Mouse (Mus musculus) forebrain, embryonic 16.5 days (tissue): ENCODE data around the gene Cadm1. TPM values are rescaled to one million over a fixed set of nuclear protein-coding genes. Genes with fewer than 3 reads are reported as not detected.
A peak's percentile ranks its signal among the peaks of the same experiment; 100 is the strongest.

Experiments
- ATAC-seq: fragments of 200-750 bp; cut with Nextera tagmentation; 2 replicates; pipeline ENCODE4 v1.8.0; 2017; ENCODE audit warnings: mild to moderate bottlenecking, moderate library complexity
- H3K27ac ChIP-seq: fragments of 300-500 bp; sonication (generic); 2 replicates; pipeline ENCODE4 v1.5.1; 2014; ENCODE audit warnings: low read length, control low read depth
- H3K27me3 ChIP-seq: fragments of 300-500 bp; sonication (generic); replicated peaks from 2 replicates; pipeline ENCODE4 v1.6.1; 2014; ENCODE audit warnings: low read length; ENCODE audit not compliant: control insufficient read depth, insufficient read depth
- H3K36me3 ChIP-seq: fragments of 300-500 bp; sonication (generic); 2 replicates; pipeline ENCODE4 v1.6.1; 2014; ENCODE audit not compliant: control insufficient read depth, insufficient read depth
- H3K4me1 ChIP-seq: fragments of 300-500 bp; sonication (generic); replicated peaks from 2 replicates; pipeline ENCODE4 v1.6.1; 2014; ENCODE audit warnings: low read length; ENCODE audit not compliant: control insufficient read depth, insufficient read depth
- H3K4me2 ChIP-seq: fragments of 300-500 bp; sonication (generic); 2 replicates; pipeline ENCODE4 v1.6.1; 2014; ENCODE audit warnings: mild to moderate bottlenecking, low read length, control low read depth
- H3K4me3 ChIP-seq: fragments of 300-500 bp; sonication (generic); replicated peaks from 2 replicates; pipeline ENCODE4 v1.5.1; 2014; ENCODE audit warnings: mild to moderate bottlenecking, low read length, control low read depth
- H3K9ac ChIP-seq: fragments of 300-500 bp; sonication (generic); replicated peaks from 2 replicates; pipeline ENCODE4 v1.6.1; 2014; ENCODE audit warnings: low read depth, low read length, control low read depth
- H3K9me3 ChIP-seq: fragments of 300-500 bp; sonication (generic); 2 replicates; pipeline ENCODE4 v1.6.1; 2016; ENCODE audit warnings: low read length; ENCODE audit not compliant: control insufficient read depth
- WGBS: fragments of 180-500 bp; shearing (Covaris S2); extraction: QIAGEN DNeasy Blood & Tissue Kit; methylation state at CpG from one replicate; pipeline ENCODE4 v1.1.7; 2014; 5-methylcytosine and 5-hydroxymethylcytosine counted together
- polyA plus RNA-seq: library from polyadenylated mRNA; unstranded; fragments of >200 nt; fragmentation: Nextera tagmentation; extraction: Ambion mirVana; gene quantifications from 2 replicates; pipeline ENCODE4 v1.2.1, GENCODE M21; 2015

The Cadm1 gene
- polyA plus RNA-seq, 1 experiment from 2014 or later = 256 TPM

DNA sequence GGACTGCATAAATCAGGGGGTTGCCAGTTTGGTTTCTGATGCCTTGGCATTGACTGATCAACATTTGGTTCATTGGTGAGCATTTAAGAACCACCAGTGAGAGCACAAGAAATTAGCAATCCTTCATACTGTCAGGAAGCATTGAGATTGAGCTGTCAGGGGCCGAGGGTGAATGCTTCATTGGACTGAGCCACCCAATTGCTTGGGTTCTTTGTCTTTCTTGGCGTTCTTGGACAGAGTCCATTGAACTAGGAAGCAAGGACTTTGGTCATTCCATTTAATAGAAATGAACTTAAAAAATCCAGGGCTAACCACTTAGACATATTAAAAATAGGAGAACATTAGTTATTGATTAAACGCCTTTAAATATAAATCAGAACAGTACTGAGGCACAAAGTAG lies 214.9 kb downstream of the Cadm1 start:
- WGBS = 55% methylated on average over 3 of the region's 3 CpGs
- no peaks in the 10 kb centered on the region for H3K9me3 ChIP-seq
- H3K4me3 ChIP-seq = no peak overlapping the region
- H3K27ac ChIP-seq = no peak overlapping the region
- ATAC-seq = no peak
- H3K4me1 ChIP-seq = peaks cover 10% of the 10 kb centered on the region; the same call in 1 of the 2 replicates
- H3K9ac ChIP-seq = no peak overlapping the region
- H3K4me2 ChIP-seq = no peak overlapping the region
- H3K36me3 ChIP-seq = no peaks in the 10 kb centered on the region
- no peaks in the 10 kb centered on the region for H3K27me3 ChIP-seq

DNA sequence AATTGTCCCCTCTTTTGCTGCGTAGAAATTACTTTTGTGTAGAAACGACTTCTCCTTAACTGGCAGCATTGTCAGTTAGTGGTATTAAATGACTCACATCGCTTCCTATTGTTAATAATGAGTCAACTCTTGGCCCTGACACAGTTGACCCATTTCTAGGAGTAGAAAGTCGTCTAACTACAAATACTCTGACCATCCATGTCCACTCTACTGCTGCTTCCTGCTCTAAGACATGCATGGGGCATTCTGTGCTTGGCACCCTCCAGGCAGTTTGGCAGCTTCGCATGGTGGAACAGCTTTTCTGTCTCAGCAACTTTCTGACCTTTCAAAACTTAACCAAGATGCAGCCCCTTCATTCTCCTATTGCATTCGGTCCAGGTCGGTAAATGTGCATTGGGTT lies 215.7 kb downstream of the Cadm1 start:
- Histone ChIP-seq H3K4me2 (no peak overlapping the region), H3K27ac (no peak overlapping the region), H3K4me1 (0 out of 2 replicates have a peak, but pooled peaks cover 3% of the 10 kb centered on the region), H3K9me3 (no peaks in the 10 kb centered on the region), H3K4me3 (no peak overlapping the region), H3K27me3 (no peaks in the 10 kb centered on the region), H3K9ac (no peak overlapping the region), H3K36me3 (no peaks in the 10 kb centered on the region)
- WGBS = 78% methylated on average over 7 of the region's 7 CpGs
- ATAC-seq = no peak

DNA sequence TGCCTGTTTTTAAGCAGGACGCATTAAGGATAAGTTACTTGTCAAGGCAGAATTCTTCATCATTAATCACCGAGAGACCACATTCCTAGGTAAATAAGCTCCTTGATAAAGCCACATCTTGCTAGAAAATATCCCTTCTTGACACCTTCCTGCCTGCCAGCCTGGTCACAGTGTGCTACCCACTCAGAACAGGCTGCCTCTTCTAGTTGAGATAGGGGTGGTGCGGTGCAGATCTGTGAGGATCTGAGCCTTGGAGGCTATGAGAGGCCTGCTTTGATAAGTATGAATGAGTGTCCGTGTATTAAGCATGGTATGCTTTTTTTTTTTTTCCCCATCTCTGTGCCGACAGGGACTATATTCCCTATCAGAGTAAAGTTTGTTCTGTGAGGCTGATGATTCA lies 219.2 kb downstream of the Cadm1 start:
- Histone ChIP-seq H3K4me2 (no peak overlapping the region), H3K36me3 (no peaks in the 10 kb centered on the region), H3K4me1 (peaks cover 19% of the 10 kb centered on the region)

DNA sequence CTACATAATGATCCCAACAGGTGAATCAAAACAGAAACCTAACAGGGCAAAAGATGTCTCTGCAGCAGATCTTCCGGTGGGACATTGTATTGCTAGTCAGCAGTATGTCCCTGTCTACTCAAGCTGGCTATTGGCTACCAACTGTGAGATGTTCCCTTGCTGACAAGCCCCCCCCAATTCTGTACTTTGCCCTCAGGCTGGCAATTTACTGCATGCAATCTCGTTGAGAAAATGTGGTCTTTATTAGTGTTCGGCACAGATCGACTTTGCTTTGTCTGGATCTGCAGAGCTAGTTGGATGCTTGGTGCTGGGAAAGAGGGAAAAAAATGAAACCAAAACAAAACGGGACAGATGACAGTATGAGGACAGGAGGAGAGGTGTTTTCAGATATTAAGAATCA lies 222.5 kb downstream of the Cadm1 start:
- no peak overlapping the region for H3K9ac ChIP-seq
- no peaks in the 10 kb centered on the region for H3K36me3 ChIP-seq
- H3K9me3 ChIP-seq = no peaks in the 10 kb centered on the region
- 37% methylated on average over 5 of the region's 5 CpGs for WGBS
- ATAC-seq = no peak
- no peak overlapping the region; the same call in 1 of the 2 replicates for H3K4me2 ChIP-seq
- H3K4me1 ChIP-seq = peaks cover 29% of the 10 kb centered on the region
- H3K27me3 ChIP-seq = no peaks in the 10 kb centered on the region
- H3K4me3 ChIP-seq = no peak overlapping the region
- no peak overlapping the region for H3K27ac ChIP-seq

More for the DNA sequence above, 219.2 kb downstream of the Cadm1 start:
- Histone ChIP-seq H3K27ac (no peak overlapping the region), H3K27me3 (no peaks in the 10 kb centered on the region), H3K4me3 (no peak overlapping the region), H3K9me3 (no peaks in the 10 kb centered on the region), H3K9ac (no peak overlapping the region)
- WGBS = 91% methylated on average over 5 of the region's 5 CpGs
- ATAC-seq = no peak

DNA sequence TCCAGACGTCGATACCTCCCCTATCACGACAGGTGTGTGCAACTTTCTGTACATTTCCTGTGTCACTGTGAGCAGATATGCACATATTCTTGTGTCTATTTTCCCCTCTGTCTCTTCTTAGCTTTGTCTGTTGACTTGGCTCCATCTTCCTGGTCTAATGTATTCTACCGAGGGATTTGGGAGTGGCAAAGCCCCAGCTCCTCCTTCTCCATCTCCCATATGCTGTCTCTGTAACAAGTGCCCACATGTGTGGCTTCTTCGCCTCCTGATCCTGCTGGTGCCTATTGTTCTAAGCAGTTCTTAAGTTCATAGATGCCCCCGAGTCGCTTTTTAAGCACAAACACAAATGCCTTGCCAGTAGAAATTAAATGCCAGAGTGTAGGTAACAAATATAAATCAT lies 223.2 kb downstream of the Cadm1 start:
- WGBS = 60% methylated on average over 7 of the region's 7 CpGs
- no peak overlapping the region for H3K9ac ChIP-seq
- no peak for ATAC-seq
- peaks cover 33% of the 10 kb centered on the region for H3K4me1 ChIP-seq
- no peak overlapping the region for H3K4me2 ChIP-seq
- H3K27me3 ChIP-seq = no peaks in the 10 kb centered on the region
- H3K27ac ChIP-seq = no peak overlapping the region
- no peak overlapping the region for H3K4me3 ChIP-seq
- H3K36me3 ChIP-seq = no peaks in the 10 kb centered on the region
- H3K9me3 ChIP-seq = no peaks in the 10 kb centered on the region

DNA sequence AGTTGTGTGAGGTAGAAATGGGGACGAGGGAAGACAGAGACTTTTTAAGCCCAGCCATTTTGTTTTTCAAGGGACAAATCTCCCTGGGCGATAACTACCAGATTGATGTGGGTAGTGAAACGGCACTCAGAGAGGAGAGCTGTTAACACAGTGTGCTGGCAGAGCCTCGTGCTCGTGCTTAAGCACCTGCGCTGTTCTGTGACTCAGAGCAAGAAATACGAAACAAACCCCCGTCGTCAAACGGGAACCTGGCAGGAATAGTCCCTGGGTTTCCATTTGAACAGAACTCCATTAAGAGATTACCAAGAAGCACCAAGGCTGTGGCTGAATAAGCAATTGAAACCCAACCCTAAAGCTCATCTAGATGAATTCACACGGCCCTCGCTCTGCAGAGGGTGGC lies 225.1 kb downstream of the Cadm1 start:
- WGBS = 32% methylated on average over 12 of the region's 12 CpGs
- H3K4me1 ChIP-seq = peaks cover 44% of the 10 kb centered on the region
- no peak overlapping the region for H3K4me2 ChIP-seq
- H3K9me3 ChIP-seq = no peaks in the 10 kb centered on the region
- H3K9ac ChIP-seq = 0 out of 2 replicates have a peak overlapping the region, but pooled peaks have one; percentile 16
- no peaks in the 10 kb centered on the region for H3K36me3 ChIP-seq
- ATAC-seq = no peak; the same call in 1 of the 2 replicates
- H3K27ac ChIP-seq = 0 out of 2 replicates have a peak overlapping the region, but pooled peaks have one; percentile 20
- no peaks in the 10 kb centered on the region for H3K27me3 ChIP-seq
- H3K4me3 ChIP-seq = no peak overlapping the region

DNA sequence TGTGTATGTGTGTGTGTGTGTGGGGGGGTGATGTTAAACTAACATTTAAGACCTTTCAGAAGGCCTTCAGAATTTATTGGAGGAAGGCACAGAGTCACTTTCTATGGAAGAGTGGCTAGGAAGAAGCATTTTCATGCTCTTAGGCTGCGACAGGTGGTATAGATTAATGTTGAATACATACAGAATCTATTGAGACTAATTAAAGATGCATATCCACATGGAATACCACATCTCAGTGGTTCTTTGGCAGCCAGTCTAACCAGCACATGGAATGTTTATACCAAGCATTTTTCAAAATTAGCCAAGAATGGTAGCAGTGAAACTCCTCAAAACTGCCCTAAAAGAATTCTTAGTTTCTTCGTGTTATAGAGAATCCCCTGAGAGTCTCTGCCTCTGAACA lies 227.8 kb downstream of the Cadm1 start:
- no peak overlapping the region for H3K27ac ChIP-seq
- no peak overlapping the region for H3K4me2 ChIP-seq
- peaks cover 44% of the 10 kb centered on the region for H3K4me1 ChIP-seq
- ATAC-seq = no peak; the same call in 1 of the 2 replicates
- H3K9ac ChIP-seq = no peak overlapping the region
- no peaks in the 10 kb centered on the region for H3K9me3 ChIP-seq
- no peaks in the 10 kb centered on the region for H3K36me3 ChIP-seq
- H3K27me3 ChIP-seq = no peaks in the 10 kb centered on the region
- no peak overlapping the region for H3K4me3 ChIP-seq
- WGBS = 78% methylated on average over 2 of the region's 2 CpGs

DNA sequence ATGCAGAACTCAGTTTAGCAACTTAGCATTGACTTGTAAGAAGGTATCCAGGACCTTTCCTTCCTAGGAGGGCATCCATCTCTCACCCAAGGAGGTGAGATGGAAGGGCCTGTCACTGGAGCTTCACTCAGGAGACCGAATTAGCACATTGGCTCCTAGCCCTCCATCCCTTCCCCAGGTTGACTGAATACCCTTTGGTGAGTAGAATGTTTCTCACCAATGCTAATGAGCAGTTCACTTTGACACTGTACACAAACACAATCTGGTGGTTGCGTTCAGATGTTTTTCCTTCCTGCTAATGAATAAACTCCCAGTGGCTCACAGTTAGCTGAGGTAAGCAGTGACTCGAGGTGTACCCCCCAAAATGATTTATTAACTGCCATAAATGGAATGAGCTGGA lies 228.3 kb downstream of the Cadm1 start:
- no peak overlapping the region for H3K27ac ChIP-seq
- 26% methylated on average over 3 of the region's 3 CpGs for WGBS
- H3K27me3 ChIP-seq = no peaks in the 10 kb centered on the region
- H3K4me2 ChIP-seq = no peak overlapping the region
- H3K9ac ChIP-seq = no peak overlapping the region
- H3K36me3 ChIP-seq = no peaks in the 10 kb centered on the region
- H3K9me3 ChIP-seq = no peaks in the 10 kb centered on the region
- 0 out of 2 replicates have a peak, but pooled peaks have one; percentile 35 for ATAC-seq
- no peak overlapping the region for H3K4me3 ChIP-seq
- peaks cover 39% of the 10 kb centered on the region for H3K4me1 ChIP-seq

DNA sequence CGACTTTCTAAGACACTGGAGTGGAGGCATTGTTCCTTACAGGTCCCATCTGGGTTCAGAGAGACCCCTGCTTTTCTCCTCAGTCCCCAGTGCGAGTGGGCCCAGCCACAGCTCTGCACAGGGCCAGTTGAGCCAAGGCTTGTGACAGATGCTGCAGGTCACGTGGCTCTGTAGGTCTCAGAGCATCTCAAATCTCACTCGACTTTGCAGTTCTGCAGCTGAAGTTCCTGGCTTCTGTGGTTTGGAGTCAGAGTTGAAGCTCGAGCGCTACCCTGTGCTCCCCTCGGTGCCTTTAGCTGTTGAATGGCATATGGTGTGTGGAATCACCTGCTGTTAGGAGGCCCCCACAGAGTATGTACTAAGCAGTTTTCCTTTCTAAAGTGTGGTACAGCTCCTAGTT lies 229.8 kb downstream of the Cadm1 start:
- no peak overlapping the region for H3K9ac ChIP-seq
- 0 out of 2 replicates have a peak, but pooled peaks have one; percentile 29 for ATAC-seq
- no peaks in the 10 kb centered on the region for H3K27me3 ChIP-seq
- 41% methylated on average over 7 of the region's 7 CpGs for whole genome bisulfite sequencing
- no peak overlapping the region for H3K27ac ChIP-seq
- H3K9me3 ChIP-seq = no peaks in the 10 kb centered on the region
- H3K4me1 ChIP-seq = peaks cover 33% of the 10 kb centered on the region
- no peak overlapping the region for H3K4me2 ChIP-seq
- no peaks in the 10 kb centered on the region for H3K36me3 ChIP-seq
- no peak overlapping the region for H3K4me3 ChIP-seq

DNA sequence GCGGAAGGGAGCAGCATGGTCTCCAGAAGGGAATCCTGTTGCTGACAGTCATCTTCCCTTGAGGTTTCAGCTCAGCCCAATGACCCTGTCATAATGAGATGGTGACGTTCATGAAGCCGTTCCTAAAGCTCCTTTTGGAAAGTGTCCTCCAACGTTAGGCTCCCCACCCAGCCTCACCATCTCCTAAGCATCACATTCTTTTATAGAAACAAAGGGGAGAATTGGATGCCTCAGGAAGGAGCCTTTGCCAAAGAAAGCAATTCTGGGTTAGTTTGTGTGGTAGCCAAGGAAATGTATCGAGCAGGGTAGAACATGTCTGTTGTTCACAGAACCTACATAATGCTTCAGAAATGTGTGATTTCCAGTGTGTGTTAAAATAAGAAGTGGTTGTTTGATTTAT lies 231.6 kb downstream of the Cadm1 start:
- Histone ChIP-seq H3K9ac (no peak overlapping the region), H3K4me1 (peaks cover 32% of the 10 kb centered on the region), H3K9me3 (no peaks in the 10 kb centered on the region), H3K27me3 (no peaks in the 10 kb centered on the region), H3K4me3 (no peak overlapping the region), H3K36me3 (no peaks in the 10 kb centered on the region), H3K27ac (no peak overlapping the region), H3K4me2 (no peak overlapping the region)
- 66% methylated on average over 5 of the region's 5 CpGs for WGBS
- ATAC-seq = no peak
